Mouse (Mus musculus) kidney, embryonic 15.5 days (tissue): Measurements from ENCODE around the gene Cap2. TPM values are rescaled to one million over a fixed set of nuclear protein-coding genes. Genes with fewer than 3 reads are reported as not detected.

ENCODE experiments used
- ATAC-seq: fragments of 200-750 bp; cut with Nextera tagmentation; replicated peaks from 2 replicates; pipeline ENCODE4 v1.8.0; 2017; ENCODE audit warnings: moderate TSS enrichment; ENCODE audit not compliant: low FRiP score
- H3K27ac ChIP-seq: fragments of 300-500 bp; sonication (generic); 2 replicates; pipeline ENCODE4 v1.5.1; 2015; ENCODE audit warnings: mild to moderate bottlenecking, inconsistent platforms
- H3K27me3 ChIP-seq: fragments of 300-500 bp; sonication (generic); 2 replicates; pipeline ENCODE4 v1.6.1; 2015; ENCODE audit warnings: inconsistent platforms
- H3K36me3 ChIP-seq: fragments of 300-500 bp; sonication (generic); 2 replicates; pipeline ENCODE4 v1.6.1; 2015; ENCODE audit warnings: inconsistent platforms
- H3K4me1 ChIP-seq: fragments of 300-500 bp; sonication (generic); 2 replicates; pipeline ENCODE4 v1.6.1; 2015; ENCODE audit warnings: inconsistent platforms
- H3K4me2 ChIP-seq: fragments of 300-500 bp; sonication (generic); 2 replicates; pipeline ENCODE4 v1.6.1; 2015; ENCODE audit warnings: moderate library complexity, mild to moderate bottlenecking, inconsistent platforms
- H3K4me3 ChIP-seq: fragments of 300-500 bp; sonication (generic); replicated peaks from 2 replicates; pipeline ENCODE4 v1.5.1; 2015; ENCODE audit warnings: mild to moderate bottlenecking, inconsistent platforms
- H3K9ac ChIP-seq: fragments of 300-500 bp; sonication (generic); 2 replicates; pipeline ENCODE4 v1.6.1; 2015; ENCODE audit warnings: mild to moderate bottlenecking, inconsistent platforms
- H3K9me3 ChIP-seq: fragments of 300-500 bp; sonication (generic); replicated peaks from 2 replicates; pipeline ENCODE4 v1.6.1; 2016; ENCODE audit warnings: inconsistent platforms
- WGBS: fragments of 180-500 bp; shearing (Covaris S2); methylation state at CpG from one replicate; pipeline ENCODE4 v1.1.7; 2015; ENCODE audit warnings: mixed read lengths; 5-methylcytosine and 5-hydroxymethylcytosine counted together
- polyA plus RNA-seq: library from polyadenylated mRNA; unstranded; fragments of >200 nt; fragmentation: Nextera tagmentation; extraction: Ambion mirVana; gene quantifications from 2 replicates; pipeline ENCODE4 v1.2.1, GENCODE M21; 2015

Gene Cap2
- polyA plus RNA-seq, 1 experiment from 2014 or later = 10.0 TPM

- Histone ChIP-seq H3K9me3 (peaks cover 6% of the 10 kb centered on the region; the same call in 1 of the 2 replicates), H3K36me3 (peaks cover 3% of the 10 kb centered on the region; the same call in 1 of the 2 replicates), H3K27ac (no peak overlapping the region), H3K4me2 (no peak overlapping the region), H3K27me3 (no peaks in the 10 kb centered on the region), H3K9ac (no peak overlapping the region), H3K4me1 (no peaks in the 10 kb centered on the region), H3K4me3 (no peak overlapping the region)
- ATAC-seq = no peak
- WGBS = 64% methylated on average over 6 of the region's 6 CpGs
Measured at GRCm38 (mm10) chr13:46645476-46645875, 143.8 kb downstream of the Cap2 start.

- Histone ChIP-seq H3K9ac (no peak overlapping the region), H3K4me3 (no peak overlapping the region), H3K4me1 (no peaks in the 10 kb centered on the region), H3K36me3 (no peaks in the 10 kb centered on the region), H3K4me2 (no peak overlapping the region), H3K27me3 (no peaks in the 10 kb centered on the region), H3K9me3 (no peaks in the 10 kb centered on the region), H3K27ac (no peak overlapping the region)
- 81% methylated on average over 7 of the region's 7 CpGs for WGBS
- no peak for ATAC-seq
Measured at GRCm38 (mm10) chr13:46651853-46652252, 150.2 kb downstream of the Cap2 start.

GRCm38 (mm10) chr13:46652671-46653070 lies 151.0 kb downstream of the Cap2 start:
- H3K9ac ChIP-seq = no peak overlapping the region

GRCm38 (mm10) chr13:46653671-46654070 lies 152.0 kb downstream of the Cap2 start:
- Histone ChIP-seq H3K4me1 (no peaks in the 10 kb centered on the region), H3K9me3 (no peaks in the 10 kb centered on the region), H3K36me3 (no peaks in the 10 kb centered on the region), H3K9ac (no peak overlapping the region), H3K27ac (no peak overlapping the region), H3K27me3 (no peaks in the 10 kb centered on the region), H3K4me3 (no peak overlapping the region), H3K4me2 (no peak overlapping the region)
- WGBS = 65% methylated on average over 4 of the region's 4 CpGs
- ATAC-seq = no peak

More at GRCm38 (mm10) chr13:46652671-46653070, 151.0 kb downstream of the Cap2 start:
- Histone ChIP-seq H3K4me3 (no peak overlapping the region), H3K36me3 (no peaks in the 10 kb centered on the region), H3K27me3 (no peaks in the 10 kb centered on the region), H3K4me2 (no peak overlapping the region), H3K4me1 (no peaks in the 10 kb centered on the region), H3K9me3 (no peaks in the 10 kb centered on the region), H3K27ac (no peak overlapping the region)
- WGBS = 82% methylated on average over 7 of the region's 7 CpGs
- no peak for ATAC-seq

- 77% methylated on average over 5 of the region's 5 CpGs for WGBS
- H3K4me2 ChIP-seq = no peak overlapping the region
- H3K9me3 ChIP-seq = no peaks in the 10 kb centered on the region
- H3K27ac ChIP-seq = no peak overlapping the region
- no peak overlapping the region for H3K9ac ChIP-seq
- no peak for ATAC-seq
- H3K27me3 ChIP-seq = no peaks in the 10 kb centered on the region
- no peaks in the 10 kb centered on the region for H3K36me3 ChIP-seq
- no peak overlapping the region for H3K4me3 ChIP-seq
- H3K4me1 ChIP-seq = no peaks in the 10 kb centered on the region
Measured at GRCm38 (mm10) chr13:46654566-46654965, 152.9 kb downstream of the Cap2 start.

GRCm38 (mm10) chr13:46659211-46659610 lies 157.6 kb downstream of the Cap2 start:
- Histone ChIP-seq H3K4me3 (no peak overlapping the region), H3K27ac (no peak overlapping the region), H3K36me3 (no peaks in the 10 kb centered on the region), H3K9me3 (no peaks in the 10 kb centered on the region), H3K4me2 (no peak overlapping the region), H3K4me1 (no peaks in the 10 kb centered on the region), H3K27me3 (no peaks in the 10 kb centered on the region), H3K9ac (no peak overlapping the region)
- ATAC-seq = no peak
- 89% methylated on average over 5 of the region's 5 CpGs for WGBS

- WGBS = 38% methylated on average over 4 of the region's 4 CpGs
- no peak overlapping the region for H3K27ac ChIP-seq
- ATAC-seq = no peak; the same call in 1 of the 2 replicates
Measured at GRCm38 (mm10) chr13:46663461-46663964, 161.9 kb downstream of the Cap2 start.

GRCm38 (mm10) chr13:46669048-46669619 lies 167.5 kb downstream of the Cap2 start, which contains the start of gene Fam8a1:
Fam8a1 (plus strand) TSS chr13:46669522.
- Histone ChIP-seq H3K36me3 (peaks cover 30% of the 10 kb centered on the region), H3K9me3 (no peaks in the 10 kb centered on the region), H3K9ac (peak within 1 kb of the TSS; percentile 87), H3K27ac (peak within 1 kb of the TSS; percentile 65), H3K27me3 (no peaks in the 10 kb centered on the region), H3K4me2 (peak within 1 kb of the TSS; percentile 91), H3K4me3 (peak within 1 kb of the TSS; percentile 96), H3K4me1 (peaks cover 12% of the 10 kb centered on the region)
- WGBS = 2% methylated on average over 46 of the region's 46 CpGs
- ATAC-seq = peak; percentile 97

More at GRCm38 (mm10) chr13:46663461-46663964, 161.9 kb downstream of the Cap2 start:
- Histone ChIP-seq H3K36me3 (no peaks in the 10 kb centered on the region), H3K4me3 (no peak overlapping the region), H3K27me3 (no peaks in the 10 kb centered on the region), H3K9ac (no peak overlapping the region), H3K4me1 (0 out of 2 replicates have a peak, but pooled peaks cover under 1% of the 10 kb centered on the region), H3K4me2 (no peak overlapping the region), H3K9me3 (no peaks in the 10 kb centered on the region)

GRCm38 (mm10) chr13:46669620-46670271 lies 168.1 kb downstream of the Cap2 start:
- peak; percentile 78 for ATAC-seq
- H3K4me2 ChIP-seq = peak overlapping the region; percentile 91
- H3K27ac ChIP-seq = peak overlapping the region; percentile 65
- peak overlapping the region; percentile 96 for H3K4me3 ChIP-seq
- no peaks in the 10 kb centered on the region for H3K9me3 ChIP-seq
- H3K9ac ChIP-seq = peak overlapping the region; percentile 87
- H3K4me1 ChIP-seq = peaks cover 12% of the 10 kb centered on the region
- under 1% methylated on average over 60 of the region's 96 CpGs for WGBS
- H3K27me3 ChIP-seq = no peaks in the 10 kb centered on the region
- H3K36me3 ChIP-seq = peaks cover 36% of the 10 kb centered on the region

GRCm38 (mm10) chr13:46670514-46670913 lies 168.9 kb downstream of the Cap2 start:
- H3K9me3 ChIP-seq = no peaks in the 10 kb centered on the region
- peak overlapping the region; percentile 96 for H3K4me3 ChIP-seq
- 63% methylated on average over 9 of the region's 9 CpGs for WGBS
- H3K4me2 ChIP-seq = peak overlapping the region; percentile 91
- peak overlapping the region; percentile 87 for H3K9ac ChIP-seq
- H3K36me3 ChIP-seq = peaks cover 44% of the 10 kb centered on the region
- H3K4me1 ChIP-seq = peaks cover 12% of the 10 kb centered on the region
- ATAC-seq = no peak
- 0 out of 2 replicates have a peak overlapping the region, but pooled peaks have one; percentile 65 for H3K27ac ChIP-seq
- H3K27me3 ChIP-seq = no peaks in the 10 kb centered on the region

GRCm38 (mm10) chr13:46674601-46675000 lies 173.0 kb downstream of the Cap2 start:
- H3K27ac ChIP-seq = no peak overlapping the region
- H3K27me3 ChIP-seq = no peaks in the 10 kb centered on the region
- H3K4me1 ChIP-seq = peaks cover 7% of the 10 kb centered on the region
- H3K9me3 ChIP-seq = no peaks in the 10 kb centered on the region
- H3K9ac ChIP-seq = no peak overlapping the region
- ATAC-seq = no peak
- no peak overlapping the region for H3K4me3 ChIP-seq
- peaks cover 69% of the 10 kb centered on the region for H3K36me3 ChIP-seq
- H3K4me2 ChIP-seq = no peak overlapping the region
- WGBS = 89% methylated on average over 2 of the region's 2 CpGs

- Histone ChIP-seq H3K36me3 (peaks cover 76% of the 10 kb centered on the region), H3K27me3 (no peaks in the 10 kb centered on the region), H3K4me1 (no peaks in the 10 kb centered on the region), H3K4me2 (no peak overlapping the region), H3K9ac (no peak overlapping the region), H3K4me3 (no peak overlapping the region), H3K9me3 (no peaks in the 10 kb centered on the region), H3K27ac (no peak overlapping the region)
- ATAC-seq = no peak
- WGBS = 85% methylated on average over 4 of the region's 4 CpGs
Measured at GRCm38 (mm10) chr13:46677721-46678120, 176.1 kb downstream of the Cap2 start.
